Mouse (Mus musculus): ENCODE data around the gene Agap3.

GRCm38 (mm10) chr5:24423129-24424003 lies 28.6 kb upstream of the Agap3 start, which contains the start of the genes Cdk5 and Slc4a2:
- TF ChIP-seq CTCF (IDR thresholded peaks at IDR 0.05; ENCODE audit: extremely low read depth, insufficient read depth, insufficient read length, insufficient replicate concordance) (no peak), POLR2A (IDR thresholded peaks at IDR 0.05; ENCODE audit: low read depth, low read length) (peak; percentile 55)
